Mouse (Mus musculus): ENCODE results near the gene Scgb2a2. TPM values are rescaled to one million over a fixed set of nuclear protein-coding genes. Genes with fewer than 3 reads are reported as not detected.

Gene Scgb2a2
- total RNA-seq, 1 experiment = not detected

- H3K4me3 ChIP-seq (ENCODE audit: insufficient read depth in 1 of 2, low read depth in 1 of 2, low read length in 2 of 2, poor library complexity in 1 of 2, severe bottlenecking in 1 of 2) = no peak overlapping the region
- H3K36me3 ChIP-seq (ENCODE audit: control insufficient read depth, insufficient read depth, low read length, poor library complexity, severe bottlenecking) = peaks cover 55% of the 10 kb centered on the region
- H3K4me1 ChIP-seq (ENCODE audit: control insufficient read depth in 2 of 2, insufficient read depth in 2 of 2, low read length in 2 of 2, poor library complexity in 1 of 2) = peaks cover 2% of the 10 kb centered on the region in 2 experiments; a peak in 1 of 4 replicates
- no peak overlapping the region for H3K9ac ChIP-seq (ENCODE audit: insufficient read depth, low read depth, low read length, poor library complexity, severe bottlenecking)
- no peaks in the 10 kb centered on the region for H3K9me3 ChIP-seq (ENCODE audit: control insufficient read depth, insufficient read depth, low read depth, low read length)
- DNase-seq (ENCODE audit: low read depth, low spot score) = no peak
- in situ Hi-C loops (cut with MboI; ENCODE audit: low sequenced_read_pairs in 2 of 2, unreplicated experiment in 2 of 2) = loop anchor here in 1 of 2 experiments (25.0 kb wide), 1 partner anchor 726 kb away; the partner anchor contains the start of genes Ddb1 and Tkfc
- TF ChIP-seq MAFK (IDR thresholded peaks at IDR 0.05; ENCODE audit: insufficient read depth, low read depth, low read length) (no peak), HCFC1 (IDR thresholded peaks at IDR 0.05; ENCODE audit: borderline replicate concordance, insufficient read depth, low read length) (no peak), ZC3H11A (IDR thresholded peaks at IDR 0.05; ENCODE audit: borderline replicate concordance, low read depth, low read length) (no peak), CHD2 (IDR thresholded peaks at IDR 0.05; ENCODE audit: low read depth, low read length) (no peak), ZNF384 (IDR thresholded peaks at IDR 0.05; ENCODE audit: low read depth, low read length) (no peak)
- no peak overlapping the region for H3K27ac ChIP-seq (ENCODE audit: insufficient read depth, low read depth, low read length, poor library complexity, severe bottlenecking)
Measured at GRCm38 (mm10) chr19:9886771-9887170, 39.4 kb downstream of the Scgb2a2 start.

GRCm38 (mm10) chr19:9896067-9896466 lies 48.7 kb downstream of the Scgb2a2 start:
- Histone ChIP-seq H3K36me3 (ENCODE audit: control insufficient read depth, insufficient read depth, low read length, poor library complexity, severe bottlenecking) (peaks cover 38% of the 10 kb centered on the region), H3K4me1 (ENCODE audit: control insufficient read depth in 2 of 2, insufficient read depth in 2 of 2, low read length in 2 of 2, poor library complexity in 1 of 2) (peaks cover 10 to 16% of the 10 kb centered on the region in 2 experiments; a peak in 2 of 4 replicates), H3K4me3 (ENCODE audit: insufficient read depth in 1 of 2, low read depth in 1 of 2, low read length in 2 of 2, poor library complexity in 1 of 2, severe bottlenecking in 1 of 2) (0 out of 4 replicates have a peak overlapping the region, but pooled peaks of 1 of the 2 experiments have one; percentile 1), H3K9me3 (ENCODE audit: control insufficient read depth, insufficient read depth, low read depth, low read length) (no peaks in the 10 kb centered on the region), H3K27ac (ENCODE audit: insufficient read depth, low read depth, low read length, poor library complexity, severe bottlenecking) (no peak overlapping the region), H3K9ac (ENCODE audit: insufficient read depth, low read depth, low read length, poor library complexity, severe bottlenecking) (no peak overlapping the region)
- DNase-seq (ENCODE audit: low read depth, low spot score) = no peak
- in situ Hi-C loops (cut with MboI; ENCODE audit: low sequenced_read_pairs in 2 of 2, unreplicated experiment in 2 of 2) = loop anchor here in 1 of 2 experiments (25.0 kb wide), 1 partner anchor 716 kb away; the partner anchor contains the start of genes Ddb1 and Tkfc
- TF ChIP-seq CHD2 (IDR thresholded peaks at IDR 0.05; ENCODE audit: low read depth, low read length) (no peak), ZC3H11A (IDR thresholded peaks at IDR 0.05; ENCODE audit: borderline replicate concordance, low read depth, low read length) (no peak), MAFK (IDR thresholded peaks at IDR 0.05; ENCODE audit: insufficient read depth, low read depth, low read length) (no peak), HCFC1 (IDR thresholded peaks at IDR 0.05; ENCODE audit: borderline replicate concordance, insufficient read depth, low read length) (no peak), ZNF384 (IDR thresholded peaks at IDR 0.05; ENCODE audit: low read depth, low read length) (peak; percentile 80)

- TF ChIP-seq MAFK (IDR thresholded peaks at IDR 0.05; ENCODE audit: insufficient read depth, low read depth, low read length) (no peak), ZNF384 (IDR thresholded peaks at IDR 0.05; ENCODE audit: low read depth, low read length) (no peak), ZC3H11A (IDR thresholded peaks at IDR 0.05; ENCODE audit: borderline replicate concordance, low read depth, low read length) (no peak), HCFC1 (IDR thresholded peaks at IDR 0.05; ENCODE audit: borderline replicate concordance, insufficient read depth, low read length) (no peak), CHD2 (IDR thresholded peaks at IDR 0.05; ENCODE audit: low read depth, low read length) (no peak)
- Histone ChIP-seq H3K27ac (ENCODE audit: insufficient read depth, low read depth, low read length, poor library complexity, severe bottlenecking) (peak overlapping the region; percentile 83), H3K4me1 (ENCODE audit: control insufficient read depth in 2 of 2, insufficient read depth in 2 of 2, low read length in 2 of 2, poor library complexity in 1 of 2) (peaks cover 10 to 14% of the 10 kb centered on the region in 2 experiments; a peak in 2 of 4 replicates), H3K9me3 (ENCODE audit: control insufficient read depth, insufficient read depth, low read depth, low read length) (no peaks in the 10 kb centered on the region), H3K36me3 (ENCODE audit: control insufficient read depth, insufficient read depth, low read length, poor library complexity, severe bottlenecking) (peaks cover 28% of the 10 kb centered on the region), H3K9ac (ENCODE audit: insufficient read depth, low read depth, low read length, poor library complexity, severe bottlenecking) (peak overlapping the region; percentile 95), H3K4me3 (ENCODE audit: insufficient read depth in 1 of 2, low read depth in 1 of 2, low read length in 2 of 2, poor library complexity in 1 of 2, severe bottlenecking in 1 of 2) (peak overlapping the region; percentile 87 to 94)
- DNase-seq (ENCODE audit: low read depth, low spot score) = no peak
- in situ Hi-C loops (cut with MboI; ENCODE audit: low sequenced_read_pairs in 2 of 2, unreplicated experiment in 2 of 2) = loop anchor here in 1 of 2 experiments (25.0 kb wide), 1 partner anchor 714 kb away; the partner anchor contains the start of genes Ddb1 and Tkfc
Measured at GRCm38 (mm10) chr19:9898339-9899066, 51.1 kb downstream of the Scgb2a2 start.

- H3K27ac ChIP-seq (ENCODE audit: insufficient read depth, low read depth, low read length, poor library complexity, severe bottlenecking) = peak within 1 kb of the TSS; percentile 83
- H3K4me1 ChIP-seq (ENCODE audit: control insufficient read depth in 2 of 2, insufficient read depth in 2 of 2, low read length in 2 of 2, poor library complexity in 1 of 2) = peaks cover 10 to 14% of the 10 kb centered on the region in 2 experiments; a peak in 2 of 4 replicates
- TF ChIP-seq HCFC1 (IDR thresholded peaks at IDR 0.05; ENCODE audit: borderline replicate concordance, insufficient read depth, low read length) (no peak), CHD2 (IDR thresholded peaks at IDR 0.05; ENCODE audit: low read depth, low read length) (peak; percentile 89)
- in situ Hi-C loops (cut with MboI; ENCODE audit: low sequenced_read_pairs in 2 of 2, unreplicated experiment in 2 of 2) = loop anchor here in 1 of 2 experiments (25.0 kb wide), 1 partner anchor 713 kb away; the partner anchor contains the start of genes Ddb1 and Tkfc
- DNase-seq (ENCODE audit: low read depth, low spot score) = peak; percentile 97
- H3K36me3 ChIP-seq (ENCODE audit: control insufficient read depth, insufficient read depth, low read length, poor library complexity, severe bottlenecking) = peaks cover 20% of the 10 kb centered on the region
- H3K9me3 ChIP-seq (ENCODE audit: control insufficient read depth, insufficient read depth, low read depth, low read length) = no peaks in the 10 kb centered on the region
- H3K9ac ChIP-seq (ENCODE audit: insufficient read depth, low read depth, low read length, poor library complexity, severe bottlenecking) = peak within 1 kb of the TSS; percentile 95
- peak within 1 kb of the TSS; percentile 87 to 94 for H3K4me3 ChIP-seq (ENCODE audit: insufficient read depth in 1 of 2, low read depth in 1 of 2, low read length in 2 of 2, poor library complexity in 1 of 2, severe bottlenecking in 1 of 2)
Measured at GRCm38 (mm10) chr19:9899072-9899779, 51.9 kb downstream of the Scgb2a2 start, which contains the start of gene Incenp. TSS of gene Incenp (minus strand) at chr19:9899551.
